Mouse (Mus musculus) layer of hippocampus, adult 2 months (tissue): Measurements from ENCODE around the gene Fam129a. TPM values are rescaled to one million over a fixed set of nuclear protein-coding genes. Genes with fewer than 3 reads are reported as not detected.

Source experiments
- DNase-seq, 2 experiments: peaks; one replicate each; pipeline ENCODE4 v3.0.0; 2022; ENCODE audit warnings: low spot score in 2 of 2
- H3K27ac ChIP-seq: fragments of 200-600 bp; 2 replicates; pipeline ENCODE4 v1.8.1; 2022
- H3K4me3 ChIP-seq: fragments of 200-600 bp; 2 replicates; pipeline ENCODE4 v1.8.1; 2022; ENCODE audit warnings: mild to moderate bottlenecking
- CTCF ChIP-seq: fragments of 200-600 bp; conservative IDR thresholded peaks from 2 replicates; pipeline ENCODE4 v1.8.1; 2022; ENCODE audit warnings: antibody characterized with exemption, mild to moderate bottlenecking, moderate library complexity
- long read RNA-seq, 2 experiments: library from polyadenylated mRNA; stranded (forward); transcript quantifications; one replicate each; pipeline ENCODE4 v2.0.0; 2021; ENCODE audit warnings: borderline mapping rate in 2 of 2
- total RNA-seq, 2 experiments: library from RNA; stranded (reverse); gene quantifications; 2 replicates each; pipeline ENCODE4 v1.2.3; 2021

The Fam129a gene
- total RNA-seq: 1 to 10 TPM; 1.4 to 1.7 TPM
- long read RNA-seq, experiment 1, partial matches to known transcripts: 0 of 1 reads
- long read RNA-seq, experiment 1, other reads (novel, unspliced or antisense): 1 of 1 reads
- long read RNA-seq, experiment 2, partial matches to known transcripts: 0 of 1 reads
- long read RNA-seq, experiment 2, other reads (novel, unspliced or antisense): 1 of 1 reads

DNA sequence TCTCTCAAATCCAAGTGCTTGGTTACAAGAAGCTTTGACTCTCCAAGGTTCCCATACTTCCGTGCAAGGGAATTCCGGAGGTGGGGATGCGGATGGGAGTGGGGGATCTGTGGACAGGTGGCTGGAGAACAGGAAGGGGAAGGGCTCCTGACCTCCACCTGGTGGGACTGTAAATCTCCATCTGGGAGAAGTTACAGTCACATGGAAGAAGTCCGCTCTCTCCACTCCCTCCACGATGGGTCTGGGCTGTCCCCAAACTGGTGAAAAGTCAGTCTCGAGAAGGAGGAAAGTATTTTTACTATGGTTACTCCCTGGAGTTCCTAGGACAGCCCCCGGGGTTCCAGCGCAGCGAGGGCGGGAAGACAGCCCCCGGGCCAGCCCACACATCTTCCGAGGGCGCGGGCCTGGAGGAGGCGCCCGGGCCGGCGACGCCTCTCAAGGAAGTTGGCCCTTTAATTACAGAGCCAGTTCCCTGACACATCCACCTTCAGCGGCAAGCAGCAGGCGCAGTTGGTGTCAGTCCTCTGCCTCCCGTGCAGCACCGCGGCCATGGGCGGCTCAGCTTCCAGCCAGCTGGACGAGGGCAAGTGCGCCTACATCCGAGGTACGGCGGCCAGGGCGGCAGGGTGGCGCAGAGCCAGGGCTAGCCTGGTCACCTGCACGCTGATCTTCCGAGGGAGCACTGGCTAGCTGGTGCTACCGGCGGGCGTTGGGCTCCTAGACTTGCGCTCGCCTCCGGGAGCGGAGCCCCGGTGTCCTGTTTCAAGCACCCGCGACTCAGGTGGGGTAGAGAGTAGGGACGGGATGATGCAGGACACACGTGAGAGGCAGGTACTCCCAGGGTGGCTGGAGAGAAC, at the start of gene Fam129a:
Gene Fam129a, plus strand, starts transcription at position 206 of the 857 bp plus-strand sequence.
- TF ChIP-seq CTCF: no peak
- Histone ChIP-seq H3K27ac (no peak within 1 kb of the TSS; the same call in 1 of the 2 replicates), H3K4me3 (peak within 1 kb of the TSS; percentile 55)
- no peak for DNase-seq

DNA sequence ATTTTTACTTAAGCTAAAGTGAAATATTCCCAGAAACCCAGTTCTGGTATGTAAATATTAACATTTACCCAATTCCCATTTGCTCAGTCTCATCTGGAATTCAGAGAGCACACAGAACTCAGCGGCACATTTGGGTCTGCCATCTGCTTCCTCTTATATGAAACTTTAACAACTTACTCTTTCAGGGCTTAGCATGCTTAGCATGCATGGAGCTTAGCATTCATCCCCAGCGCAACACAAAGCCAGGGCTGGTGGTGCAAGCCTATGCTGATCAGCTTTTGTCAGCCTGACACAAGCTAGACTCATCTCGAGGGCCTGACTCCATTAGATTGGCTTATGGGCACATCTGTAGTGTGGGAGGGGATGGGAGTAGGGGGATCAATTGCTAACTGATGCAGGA, 44.3 kb upstream of the Fam129a start:
- Histone ChIP-seq H3K27ac (peak overlapping the region; percentile 23; the same call in 1 of the 2 replicates), H3K4me3 (no peak overlapping the region)
- peak in 1 of 2 experiments; percentile 71 for DNase-seq
- TF ChIP-seq CTCF: no peak

DNA sequence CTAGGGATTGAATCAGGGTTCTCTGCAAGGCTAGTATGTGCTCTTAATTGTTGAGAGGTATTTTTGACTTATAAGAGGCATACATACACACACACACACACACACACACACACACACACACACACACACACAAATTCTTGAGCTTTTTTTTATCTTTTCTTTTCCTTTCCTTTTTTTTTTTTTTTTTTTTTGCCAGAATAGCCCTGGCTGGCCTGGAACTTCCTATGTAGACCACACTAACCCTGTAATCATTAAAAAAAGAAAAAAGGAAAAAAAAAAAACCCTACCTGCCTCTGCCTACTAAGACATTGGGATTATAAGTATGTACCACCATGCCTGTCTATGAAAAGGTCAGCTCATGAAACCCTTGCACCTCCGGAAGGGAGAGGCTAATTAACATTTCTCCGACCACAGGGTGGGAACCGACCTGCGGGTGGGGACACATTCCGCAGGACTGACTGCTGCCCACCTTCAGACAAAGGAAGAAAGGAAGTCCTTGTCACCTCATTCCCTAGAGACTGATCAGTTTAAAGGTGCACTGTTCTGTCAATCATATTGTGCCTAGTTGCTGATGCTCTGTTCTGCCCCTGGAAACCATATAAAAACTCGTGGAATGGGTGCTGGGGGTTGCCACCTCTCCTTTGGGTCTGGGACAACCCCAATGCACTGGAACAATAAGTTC, 27.0 kb upstream of the Fam129a start:
- DNase-seq: no peak
- Histone ChIP-seq H3K27ac (no peak overlapping the region), H3K4me3 (no peak overlapping the region)
- TF ChIP-seq CTCF: no peak

DNA sequence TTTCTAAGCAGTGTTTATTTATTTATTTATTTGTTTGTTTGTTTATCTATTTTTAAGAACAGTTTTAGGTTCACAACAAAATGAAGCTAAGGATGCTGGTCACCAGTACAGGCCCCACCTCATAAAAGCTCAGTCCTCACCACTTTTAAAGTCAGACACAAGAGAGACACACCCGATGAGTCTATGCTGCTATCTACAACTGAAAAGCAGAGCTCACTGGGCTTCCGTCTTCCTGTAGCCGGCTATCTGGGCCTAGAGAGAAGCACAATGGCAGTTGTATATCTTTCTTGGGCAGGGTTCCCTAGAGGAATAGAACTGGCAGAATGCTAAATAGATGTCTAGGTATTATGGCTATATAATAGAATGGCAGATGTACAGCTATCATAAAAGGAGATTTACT, 26.4 kb upstream of the Fam129a start:
- no peak for TF ChIP-seq CTCF
- DNase-seq: no peak
- Histone ChIP-seq H3K4me3 (no peak overlapping the region), H3K27ac (no peak overlapping the region)

DNA sequence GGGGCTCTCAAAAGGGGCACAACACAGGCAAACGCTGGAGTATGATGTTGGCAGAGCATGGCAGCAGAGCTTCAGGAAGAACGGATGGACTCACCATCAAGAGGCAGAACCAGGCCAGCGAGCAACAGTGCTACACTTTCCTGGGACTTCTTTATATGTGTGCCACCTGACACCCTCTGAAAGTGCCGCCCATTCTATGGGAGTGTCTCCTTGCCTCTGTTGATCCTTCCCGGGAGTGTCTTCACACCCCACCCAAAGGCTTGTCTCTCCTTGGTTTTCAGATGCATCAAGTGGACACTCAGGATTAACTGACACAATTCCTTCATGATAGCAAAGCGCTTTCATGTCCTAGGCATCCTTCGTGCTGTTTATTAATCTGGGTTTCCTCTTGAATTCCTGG, 25.4 kb upstream of the Fam129a start:
- TF ChIP-seq CTCF: no peak
- DNase-seq: no peak
- Histone ChIP-seq H3K27ac (no peak overlapping the region), H3K4me3 (no peak overlapping the region)

DNA sequence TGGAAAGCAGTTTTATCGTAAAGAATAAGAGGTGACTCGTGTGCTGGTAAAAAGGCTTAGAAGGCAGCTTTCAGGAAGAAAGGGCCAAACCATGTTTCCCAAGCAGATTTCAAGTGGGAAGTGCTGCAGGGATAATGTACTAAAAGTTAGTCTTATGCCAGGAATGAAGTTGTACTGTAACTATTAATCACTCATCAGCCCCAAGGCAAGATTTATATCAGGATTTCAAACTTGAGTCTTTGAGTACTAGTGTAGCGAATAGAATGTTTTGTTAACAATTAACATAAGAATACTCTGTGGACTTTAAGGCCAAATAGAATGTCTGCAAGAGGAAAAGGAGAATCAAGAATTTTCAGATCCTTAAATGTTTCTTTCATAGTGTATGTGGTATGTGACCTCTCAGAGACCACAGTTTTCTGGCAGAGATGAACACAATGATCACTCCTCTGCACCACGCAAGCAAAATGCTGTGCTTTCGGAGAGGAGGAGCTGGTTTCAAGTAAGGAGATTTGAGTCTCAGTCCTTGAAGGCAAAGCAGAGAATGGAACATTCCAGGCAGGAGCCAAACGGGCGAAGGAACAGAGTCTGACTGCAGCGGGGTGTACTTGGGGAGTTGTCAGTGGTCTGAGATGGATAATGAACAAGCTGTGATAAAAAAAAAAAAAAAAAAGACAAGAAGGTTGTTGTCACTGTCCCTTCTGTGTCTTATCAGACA, 21.9 kb upstream of the Fam129a start:
- no peak for DNase-seq
- no peak for TF ChIP-seq CTCF
- no peak overlapping the region for H3K4me3 ChIP-seq
- no peak overlapping the region for H3K27ac ChIP-seq

DNA sequence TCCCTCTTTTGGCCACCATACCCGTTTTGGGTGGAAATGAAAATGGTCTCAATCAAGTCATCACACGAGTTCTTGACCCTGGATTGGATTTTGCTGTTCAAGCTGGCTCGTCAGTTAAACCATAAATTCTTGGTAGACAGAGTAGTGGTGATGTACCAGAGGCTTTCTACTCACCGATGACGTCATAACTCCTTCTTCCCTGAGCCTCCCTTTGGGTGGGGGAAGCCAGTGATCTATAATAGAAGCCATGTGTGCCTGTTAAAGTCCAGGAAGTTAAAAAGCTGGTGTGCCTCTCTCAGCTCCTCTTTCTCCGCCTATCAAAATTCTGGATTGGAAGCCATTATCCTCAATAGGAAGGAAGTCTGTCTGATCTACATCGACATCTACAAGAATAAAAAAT, 21.2 kb upstream of the Fam129a start:
- H3K27ac ChIP-seq: no peak overlapping the region
- DNase-seq: no peak
- no peak overlapping the region for H3K4me3 ChIP-seq
- TF ChIP-seq CTCF: no peak

DNA sequence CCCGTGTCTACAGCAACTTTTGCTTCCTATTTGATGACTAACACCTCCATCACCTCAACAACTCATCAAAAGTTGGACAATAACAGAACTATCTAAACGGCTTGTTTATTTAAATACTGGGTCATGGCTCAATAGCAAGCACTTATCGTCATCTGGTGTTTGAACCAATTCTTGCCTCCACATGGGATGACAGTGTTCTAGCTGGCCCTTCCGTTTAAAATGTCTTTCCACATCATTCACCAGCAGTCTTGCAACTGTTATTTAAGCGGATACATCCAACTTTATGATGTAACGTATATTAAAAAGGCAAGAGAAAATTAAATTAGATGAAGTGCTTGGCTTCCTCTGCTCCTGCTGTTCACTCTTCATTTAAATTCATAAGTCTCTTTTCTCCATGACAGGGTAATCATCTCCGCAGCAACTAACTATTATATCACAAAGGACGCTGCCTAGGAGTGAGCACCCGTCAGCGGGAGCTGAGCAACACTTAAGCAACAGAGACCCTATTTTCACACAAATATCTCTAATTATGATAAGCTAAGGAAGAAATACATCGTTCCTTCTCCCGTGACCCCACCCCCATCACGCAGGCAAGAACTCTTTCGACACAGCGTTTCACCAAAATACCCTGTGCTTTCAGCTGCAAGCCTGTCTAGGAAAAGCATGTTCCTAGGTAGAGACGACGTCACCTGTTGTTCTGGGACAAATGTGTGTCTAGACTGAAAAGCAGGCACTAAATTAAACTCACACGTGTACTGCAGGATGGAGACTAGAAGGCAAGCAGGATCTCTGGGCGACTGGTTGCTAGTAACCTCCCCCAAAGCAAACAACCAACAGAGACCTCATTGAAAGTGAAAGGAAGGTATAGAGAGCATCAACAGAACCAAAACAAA, 20.2 kb upstream of the Fam129a start:
- TF ChIP-seq CTCF: no peak
- Histone ChIP-seq H3K27ac (peak overlapping the region; percentile 48; the same call in 1 of the 2 replicates), H3K4me3 (no peak overlapping the region)
- DNase-seq: no peak

DNA sequence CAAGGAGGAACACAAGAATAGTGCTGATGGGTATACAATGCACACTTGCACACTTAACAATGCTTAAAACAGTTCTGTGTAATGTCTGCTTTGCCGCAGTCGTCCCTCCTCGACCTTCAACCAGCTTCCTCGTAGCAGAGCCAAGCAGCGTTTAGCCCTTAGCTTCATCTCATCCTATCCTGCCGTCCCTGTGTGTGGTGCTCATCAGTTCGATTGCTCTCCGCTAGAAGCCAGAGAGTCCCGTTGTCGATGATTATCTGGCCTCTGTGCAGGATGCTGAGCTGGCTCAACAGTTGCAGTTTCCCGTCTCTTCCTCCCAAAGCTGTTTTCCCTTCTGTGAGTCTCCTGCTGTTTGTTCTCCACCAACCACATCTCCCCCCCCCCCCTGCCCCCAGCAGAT, 10.4 kb upstream of the Fam129a start:
- TF ChIP-seq CTCF: no peak
- Histone ChIP-seq H3K4me3 (no peak overlapping the region), H3K27ac (no peak overlapping the region)
- no peak for DNase-seq

DNA sequence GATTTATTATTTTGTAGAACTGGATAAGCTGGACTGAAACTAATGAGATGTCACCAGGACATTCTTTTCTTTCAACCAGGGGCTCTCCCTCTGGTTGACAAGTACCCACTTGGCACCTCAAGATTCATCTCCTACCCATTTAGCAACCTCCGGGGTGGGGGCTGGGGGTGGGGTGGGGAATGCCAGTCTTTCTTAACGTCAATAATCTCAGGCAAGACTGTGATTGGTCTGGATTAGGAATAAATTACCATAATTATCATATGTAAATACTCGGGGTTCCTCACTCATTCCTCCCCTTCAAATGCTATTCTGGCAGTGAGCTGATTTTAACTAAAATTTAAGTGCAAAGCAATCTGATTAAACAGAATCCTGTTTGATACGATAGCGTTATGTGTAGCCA, 7.6 kb upstream of the Fam129a start:
- TF ChIP-seq CTCF: no peak
- H3K27ac ChIP-seq: no peak overlapping the region
- no peak for DNase-seq
- H3K4me3 ChIP-seq: no peak overlapping the region

DNA sequence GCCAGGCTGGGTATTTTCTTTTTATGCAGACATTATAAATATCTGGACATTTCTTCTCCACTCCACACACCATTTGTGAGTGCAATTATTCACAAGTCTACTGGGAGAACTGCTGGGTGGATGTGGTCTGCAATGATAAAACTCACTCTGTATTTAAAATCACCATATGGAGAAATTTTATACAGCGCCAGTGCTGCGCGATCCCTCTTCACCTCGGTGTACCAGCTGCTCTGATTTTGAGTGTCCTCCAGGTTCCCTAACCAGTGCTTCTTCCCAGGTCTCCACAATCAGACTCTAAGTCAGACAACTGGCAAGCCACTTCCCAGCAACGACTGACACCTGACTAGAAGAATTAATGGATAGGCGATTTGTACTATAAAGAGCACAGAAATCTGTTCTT, 7.1 kb upstream of the Fam129a start:
- no peak for TF ChIP-seq CTCF

DNA sequence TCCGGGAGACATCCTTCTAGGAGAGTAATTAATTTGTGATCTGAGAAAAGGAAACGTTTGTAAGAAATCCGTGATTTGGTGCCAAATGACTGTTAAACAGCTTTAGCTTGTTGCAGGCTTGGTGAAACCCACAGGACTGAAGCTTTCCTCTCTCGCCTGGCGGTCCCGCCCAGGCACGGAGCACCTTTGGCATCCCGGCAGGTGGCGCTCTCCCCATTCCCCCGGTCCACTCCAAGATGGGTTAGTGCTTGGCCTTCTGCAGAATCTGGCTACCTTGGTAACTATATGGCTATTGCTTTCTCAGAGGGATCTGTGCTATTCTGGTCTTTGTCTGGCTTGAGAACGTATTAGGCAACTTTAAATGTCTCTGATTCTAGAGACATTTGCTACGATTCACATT, 6.6 kb upstream of the Fam129a start:
- no peak overlapping the region for H3K27ac ChIP-seq
- peak; percentile 71 to 86 for DNase-seq
- peak; percentile 94 for TF ChIP-seq CTCF
- no peak overlapping the region for H3K4me3 ChIP-seq

More for the DNA sequence above, 7.1 kb upstream of the Fam129a start:
- Histone ChIP-seq H3K27ac (no peak overlapping the region), H3K4me3 (no peak overlapping the region)
- DNase-seq: no peak
